Mouse (Mus musculus) urinary bladder, adult 18-20 months (tissue): ENCODE results near the gene Kif20b.

Source experiments
- DNase-seq, 2 experiments: peaks; one replicate each; pipeline ENCODE4 v3.0.0; 2022; ENCODE audit warnings: low spot score in 2 of 2, mixed read lengths in 2 of 2

The Kif20b gene

DNA sequence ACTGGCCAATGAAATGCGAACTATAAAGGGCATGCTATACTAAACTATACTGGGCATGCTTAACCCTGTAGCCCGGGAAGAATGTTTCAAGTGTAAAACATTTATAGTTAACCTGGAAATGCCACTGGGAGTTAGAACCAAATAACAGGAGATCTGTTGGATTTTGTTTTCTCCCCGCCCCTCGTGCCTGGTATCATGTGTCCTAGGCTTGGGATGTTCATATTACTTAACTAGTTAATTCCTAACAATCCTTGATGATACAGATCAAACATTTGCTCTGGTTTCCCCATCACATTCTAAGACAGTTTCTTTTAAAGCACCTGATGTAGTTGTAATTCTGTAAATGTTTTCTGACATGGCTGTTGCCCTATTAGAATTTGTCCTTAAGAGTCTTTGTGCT lies 2.1 kb upstream of the Kif20b start:
- DNase-seq: no peak

DNA sequence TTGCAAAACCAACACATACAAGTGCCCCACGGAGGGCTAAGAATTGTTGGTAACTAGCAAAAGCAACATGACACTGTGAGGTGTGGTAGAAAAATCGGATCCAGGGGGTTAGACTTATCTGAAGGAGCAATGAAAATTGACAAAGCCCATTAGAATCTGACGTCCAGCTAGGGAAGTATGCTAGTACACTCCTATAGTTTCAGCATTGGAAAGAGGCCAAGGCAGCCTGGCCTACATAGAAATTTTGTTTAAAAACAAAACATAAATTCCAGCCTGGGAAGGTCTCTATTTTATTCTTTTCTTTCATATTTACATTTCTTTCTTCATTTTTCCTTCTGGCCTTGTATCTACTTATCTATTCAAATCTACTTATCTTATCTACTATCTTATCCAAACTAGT lies 1.6 kb upstream of the Kif20b start:
- DNase-seq: no peak

DNA sequence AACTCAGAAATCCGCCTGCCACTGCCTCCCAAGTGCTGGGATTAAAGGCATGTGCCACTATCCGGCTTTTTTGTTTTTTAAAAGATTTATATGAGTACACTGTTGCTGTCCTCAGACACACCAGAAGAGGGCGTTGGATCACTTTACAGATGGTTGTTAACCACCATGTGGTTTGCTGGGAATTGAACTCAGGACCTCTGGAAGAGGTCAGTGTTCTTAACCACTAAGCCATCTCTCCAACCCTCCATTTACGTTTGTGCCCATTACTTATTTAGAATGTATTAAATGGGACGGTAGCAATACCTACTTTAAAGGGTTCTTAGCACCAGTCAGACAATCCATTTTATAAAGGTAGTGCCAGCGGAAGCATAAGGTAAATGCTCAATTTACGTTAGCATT lies 909 bp upstream of the Kif20b start:
- no peak for DNase-seq

DNA sequence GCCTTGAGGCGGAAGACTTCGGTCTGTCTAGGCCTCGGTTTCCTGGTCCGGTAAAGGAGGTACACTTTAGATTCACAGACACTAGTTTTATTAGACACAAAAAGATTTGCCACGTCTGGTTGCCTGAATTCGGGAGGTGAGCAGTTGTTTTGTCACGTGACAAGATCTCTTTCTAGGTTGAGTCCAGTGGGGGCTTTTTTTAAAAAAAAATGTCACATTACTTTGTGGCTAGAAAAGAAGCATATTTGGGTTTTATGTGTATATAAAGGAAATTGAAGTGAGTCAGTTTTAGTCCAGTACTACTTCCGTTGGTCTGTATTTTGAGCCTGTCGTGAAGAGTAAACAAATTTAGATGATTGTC lies 422 bp downstream of the Kif20b start:
- no peak for DNase-seq

DNA sequence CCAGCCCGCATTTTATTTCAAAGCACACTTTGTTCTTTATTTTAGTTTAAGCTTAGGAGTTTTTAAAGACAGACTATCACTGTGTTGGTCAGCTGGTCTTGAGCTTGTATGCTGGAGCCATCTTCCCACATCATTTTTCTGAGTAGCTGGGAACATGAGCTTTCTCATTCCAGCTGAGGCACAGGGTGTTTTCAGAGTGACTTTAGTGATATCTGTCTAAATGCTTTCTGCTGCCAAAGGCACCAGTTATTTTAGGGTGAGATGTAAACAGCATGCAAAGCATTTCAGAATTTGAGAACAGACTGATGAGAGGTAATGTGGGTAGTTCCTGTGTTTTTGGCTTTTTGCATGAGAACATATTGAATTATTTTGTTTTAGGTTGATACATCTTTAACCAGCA lies 25.0 kb downstream of the Kif20b start:
- no peak for DNase-seq

DNA sequence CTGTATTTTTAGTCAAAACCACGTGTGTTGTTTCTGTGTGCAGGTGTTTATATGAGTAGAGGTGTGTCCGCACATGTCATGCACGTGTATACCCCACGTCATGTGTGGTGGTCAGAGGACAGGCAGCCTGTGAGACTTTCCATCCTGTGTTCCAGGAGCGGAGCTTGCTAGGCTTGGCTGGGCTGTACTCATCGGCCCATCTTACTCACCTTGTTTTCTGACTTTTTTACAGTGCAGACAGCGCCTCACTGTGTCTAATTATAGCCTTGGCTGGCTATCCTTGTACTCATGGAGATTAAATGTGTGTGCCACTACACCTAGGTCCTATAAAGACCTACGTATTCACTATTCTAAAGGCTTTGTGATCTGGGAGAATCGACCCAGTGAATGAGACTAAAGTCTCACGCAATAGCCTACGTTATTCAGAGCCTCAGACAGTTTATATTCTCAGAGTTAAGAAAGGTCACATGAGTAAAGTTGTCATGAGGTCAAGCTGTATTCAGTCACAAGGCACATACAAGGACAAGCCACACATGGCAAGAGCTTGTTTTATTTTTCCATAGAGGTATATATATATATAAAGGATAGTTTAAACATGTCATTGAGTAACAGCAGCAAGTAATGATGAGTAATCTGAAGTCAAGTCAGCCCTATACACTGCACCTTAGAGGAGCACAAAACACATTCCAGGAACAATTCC lies 31.8 kb downstream of the Kif20b start:
- DNase-seq: no peak

DNA sequence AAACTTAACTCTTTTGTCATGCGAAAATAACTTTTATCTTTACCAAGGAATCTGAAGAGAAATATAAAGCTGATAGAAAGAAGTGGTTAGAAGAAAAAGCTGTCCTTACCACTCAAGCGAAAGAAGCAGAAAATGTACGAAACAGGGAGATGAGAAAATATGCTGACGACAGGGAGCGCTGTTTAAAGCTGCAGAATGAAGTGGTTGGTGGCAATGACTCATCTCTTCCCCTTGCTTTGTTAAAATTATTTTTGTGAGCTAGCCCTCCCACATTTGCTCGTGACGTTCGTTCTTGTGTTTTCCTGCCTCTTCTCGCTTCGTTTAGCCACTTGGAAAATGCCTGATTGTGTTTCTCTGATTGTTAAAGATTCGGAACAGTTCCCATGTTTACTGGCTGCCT lies 37.2 kb downstream of the Kif20b start:
- no peak for DNase-seq

DNA sequence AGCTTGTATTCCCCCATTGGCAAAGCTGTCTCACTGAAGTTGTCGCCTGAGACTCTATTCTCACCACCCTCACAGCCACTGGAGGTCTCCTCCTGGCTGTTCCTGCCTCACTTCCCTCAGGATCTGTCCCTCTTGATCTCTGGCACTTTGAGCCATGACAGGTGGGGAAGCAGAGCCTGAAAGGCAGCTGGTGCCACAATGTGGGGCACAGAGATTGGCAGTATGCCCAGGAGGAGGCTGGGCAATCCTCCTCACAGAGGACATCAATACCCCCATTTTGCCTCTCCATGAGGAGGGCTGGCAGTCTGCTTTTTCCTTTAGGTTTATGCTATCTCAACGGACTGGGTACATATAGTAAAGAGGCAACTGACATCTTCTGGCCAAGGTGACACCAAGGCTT lies 62.6 kb downstream of the Kif20b start:
- no peak for DNase-seq

DNA sequence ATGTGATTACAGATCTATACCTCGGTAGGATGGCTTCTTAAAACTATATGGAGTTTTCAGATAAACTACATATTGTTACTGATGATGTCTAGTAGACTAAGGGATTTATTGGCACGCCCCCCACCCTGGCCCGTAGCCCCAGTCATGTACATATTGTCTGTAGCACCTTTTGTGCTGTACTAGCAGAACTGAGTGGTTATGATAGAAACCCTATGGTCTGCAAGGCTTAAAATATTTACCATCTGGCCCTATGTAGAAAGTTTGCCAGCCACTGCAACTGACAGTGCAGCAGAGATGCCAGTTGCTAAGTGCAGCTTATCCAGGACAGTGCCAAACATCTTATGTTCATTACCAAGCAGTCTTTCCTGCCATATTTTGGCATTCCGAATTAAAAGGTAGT lies 68.3 kb downstream of the Kif20b start:
- DNase-seq: no peak

DNA sequence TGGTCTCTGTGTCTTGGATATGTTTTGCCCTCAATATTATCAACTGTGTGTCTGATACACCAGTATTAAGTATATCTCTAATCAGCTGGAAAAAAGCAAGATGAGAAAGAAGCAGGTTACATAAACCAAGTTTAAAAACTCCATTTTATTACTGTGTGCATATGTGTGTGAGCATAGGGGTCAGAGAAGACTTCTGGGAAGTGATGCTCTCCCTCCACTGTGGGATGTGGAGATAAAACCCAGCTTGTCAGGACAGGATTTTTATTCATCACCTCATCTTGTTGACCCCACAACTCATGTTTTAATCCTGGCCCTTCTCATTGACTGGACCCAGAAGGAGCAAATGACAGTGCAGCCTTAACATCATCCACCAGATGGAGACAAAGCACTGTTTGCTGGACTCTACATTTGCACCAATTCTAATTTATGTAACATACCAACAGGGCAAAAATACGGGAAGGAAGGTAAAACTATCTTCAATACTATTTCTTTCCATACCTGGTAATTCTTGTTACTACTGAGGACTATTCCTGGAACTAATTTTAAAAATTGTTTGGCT lies 70.9 kb downstream of the Kif20b start:
- DNase-seq: no peak

DNA sequence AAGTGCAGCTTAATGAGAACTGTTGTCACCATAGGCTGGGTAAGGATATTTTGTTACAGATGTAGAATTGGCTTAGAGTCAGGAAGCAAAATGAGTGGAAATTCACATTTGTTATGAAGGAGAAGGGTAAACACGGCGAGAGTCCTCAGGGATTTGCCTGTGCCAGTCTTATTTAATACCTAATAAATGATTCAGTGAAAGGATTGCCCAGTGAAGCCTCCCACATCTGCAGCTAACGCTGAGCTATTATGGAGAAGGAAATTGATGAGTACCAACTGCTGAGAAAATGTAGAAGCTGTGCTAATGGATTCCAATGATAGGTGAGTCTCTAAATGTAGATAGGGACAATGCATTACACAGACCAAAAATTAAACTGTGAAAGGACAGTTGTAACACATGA lies 92.9 kb downstream of the Kif20b start:
- no peak for DNase-seq

DNA sequence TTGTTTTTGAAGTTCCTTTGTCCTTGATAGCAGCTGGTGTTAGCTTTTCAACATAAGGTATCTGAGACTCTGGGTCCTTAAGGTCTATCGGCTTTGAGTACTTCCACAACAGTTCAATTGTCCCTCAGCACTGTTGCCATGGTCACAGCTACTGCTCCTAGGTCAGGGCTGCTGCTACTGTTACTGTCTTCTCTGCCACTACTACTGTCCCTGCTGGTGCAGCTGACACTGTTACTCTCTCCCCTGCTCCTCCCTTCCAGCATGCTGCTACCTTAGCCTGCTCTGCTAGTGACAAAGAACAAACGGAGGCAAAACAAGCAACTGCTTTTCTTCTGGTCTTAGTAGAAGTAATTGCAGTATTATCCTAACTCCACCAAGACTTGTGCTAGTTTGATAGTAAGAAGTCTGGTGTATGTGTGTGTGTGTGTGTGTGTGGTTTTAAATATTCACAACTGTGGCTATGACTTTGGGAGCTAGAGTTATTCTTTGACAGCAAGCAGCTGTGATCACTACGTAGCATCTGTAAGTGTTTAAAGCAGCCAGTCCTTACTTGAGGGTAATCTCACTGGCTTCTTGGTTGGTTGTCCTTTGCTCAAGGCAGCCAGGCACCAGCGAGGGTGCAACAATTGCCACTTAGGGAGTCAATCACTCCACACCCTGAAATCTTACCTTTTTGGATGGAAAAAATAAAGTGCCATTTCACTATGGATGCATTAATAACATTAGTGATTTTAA lies 95.5 kb downstream of the Kif20b start:
- no peak for DNase-seq

DNA sequence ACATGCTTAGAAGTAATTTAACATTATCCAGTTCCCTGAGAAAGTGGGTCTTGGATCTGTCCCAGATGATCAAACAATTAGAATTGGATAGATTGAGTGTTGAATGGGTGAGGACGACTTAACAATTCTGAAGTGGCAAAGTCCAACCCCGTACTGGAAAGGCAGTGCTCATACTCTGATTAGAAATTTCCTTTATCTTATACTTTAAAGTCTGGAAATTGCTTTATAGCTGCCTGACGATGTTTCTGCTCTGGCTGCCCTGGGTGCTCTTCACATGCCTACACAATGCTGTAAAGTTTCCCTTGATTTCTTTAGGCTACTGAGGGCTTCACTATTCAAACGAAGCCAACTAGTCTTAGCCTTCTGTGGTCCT lies 96.0 kb downstream of the Kif20b start:
- no peak for DNase-seq
